Comparison of ENCODE assay signal across 13 mouse cellular contexts in the genomic region with DNA sequence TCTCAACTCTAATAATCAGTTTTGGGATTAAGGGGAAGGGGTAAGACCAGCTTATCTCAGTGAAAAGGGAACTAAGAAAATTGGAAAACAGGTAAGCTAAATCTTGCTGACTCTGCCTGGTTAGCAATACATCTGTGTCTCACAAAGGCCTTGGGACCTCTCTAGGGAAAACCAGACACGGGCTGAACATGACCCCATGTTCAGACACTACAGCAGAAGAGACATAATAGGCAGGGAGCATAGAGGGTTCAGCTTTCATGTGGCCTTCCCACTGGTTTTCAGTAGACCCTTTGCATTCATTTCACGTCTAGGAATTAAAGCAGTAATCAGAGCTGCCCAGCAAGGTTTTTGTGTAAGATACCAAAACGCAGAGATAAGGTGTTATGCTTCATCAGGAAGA.
"Had no signal": no experiment of that assay in that cellular context is flagged by ENCODE, and none has a peak within 500 bp of the region (broad histone marks: within the 10 kb centered on the region; RNA-seq: fewer than 3 reads in every experiment).

No protein-coding gene starts in this region.

- H3K27ac ChIP-seq: kidney, postnatal 0 days; limb, embryonic 10.5 days; liver, embryonic 15.5 days had no signal

- H3K9me3 ChIP-seq: limb, embryonic 10.5 days; liver, embryonic 15.5 days had no signal

- H3K9ac ChIP-seq: liver, embryonic 15.5 days had no signal

- H3K27me3 ChIP-seq: liver, embryonic 15.5 days had no signal

- DNase-seq: kidney, adult 11 months; kidney, adult 9 months; kidney, postnatal 36 days; layer of hippocampus, adult 9-11 months; lung, adult 2 months; lung, postnatal 36 days; thymus, adult 18-20 months; thymus, postnatal 14 days had no signal

- H3K4me1 ChIP-seq: limb, embryonic 10.5 days had no signal

- H3K4me3 ChIP-seq: limb, embryonic 10.5 days; liver, embryonic 15.5 days had no signal

- ATAC-seq: lung, postnatal 0 days had no signal

- H3K4me2 ChIP-seq: liver, embryonic 11.5 days; liver, embryonic 15.5 days had no signal
